Mouse (Mus musculus) liver, embryonic 14.5 days (tissue): ENCODE data around the gene Cbll1. TPM values are rescaled to one million over a fixed set of nuclear protein-coding genes. Genes with fewer than 3 reads are reported as not detected.
"Not testable (repeated sequence)": the region's sequence is repeated elsewhere in the genome, so short reads cannot be mapped to it uniquely, and the experiment has no call there.

Experiments used
- ATAC-seq: fragments of 200-750 bp; cut with Nextera tagmentation; 2 replicates; pipeline ENCODE4 v1.8.0; 2017; ENCODE audit warnings: moderate number of reproducible peaks, mild to moderate bottlenecking, moderate library complexity; ENCODE audit not compliant: insufficient read depth
- DNase-seq, 3 experiments: peaks; one replicate each; pipeline ENCODE4 v3.0.0-alpha.2; 2012 to 2013; ENCODE audit warnings: low read depth in 3 of 3, low spot score in 3 of 3
- H3K27ac ChIP-seq: fragments of 300-500 bp; sonication (generic); 2 replicates; pipeline ENCODE4 v1.5.1; 2014; ENCODE audit warnings: moderate library complexity, mild to moderate bottlenecking, control low read depth, inconsistent platforms
- H3K27me3 ChIP-seq: fragments of 300-500 bp; sonication (generic); 2 replicates; pipeline ENCODE4 v1.6.1; 2014; ENCODE audit warnings: mild to moderate bottlenecking, low read length, moderate library complexity; ENCODE audit not compliant: control insufficient read depth, insufficient read depth
- H3K36me3 ChIP-seq: fragments of 300-500 bp; sonication (generic); replicated peaks from 2 replicates; pipeline ENCODE4 v1.6.1; 2014; ENCODE audit warnings: low read depth; ENCODE audit not compliant: control insufficient read depth, insufficient read depth
- H3K4me1 ChIP-seq, 2 experiments: fragments of 200-500 bp in 1 of 2; fragments of 300-500 bp in 1 of 2; sonication (generic) in 1 of 2; replicated peaks; 2 replicates each; pipeline ENCODE4 v1.6.1; 2012 to 2014; ENCODE audit warnings: antibody characterized with exemption in 1 of 2, inconsistent platforms in 1 of 2, low read length in 1 of 2; ENCODE audit not compliant: control insufficient read depth in 2 of 2, insufficient read depth in 2 of 2
- H3K4me2 ChIP-seq: fragments of 300-500 bp; sonication (generic); 2 replicates; pipeline ENCODE4 v1.6.1; 2014; ENCODE audit warnings: low read depth, mild to moderate bottlenecking, control low read depth, moderate library complexity
- H3K4me3 ChIP-seq, 2 experiments: fragments of 200-500 bp in 1 of 2; fragments of 300-500 bp in 1 of 2; sonication (generic) in 1 of 2; 2 replicates each; pipeline ENCODE4 v1.5.1; 2012 to 2014; ENCODE audit warnings: low read depth in 2 of 2, low read length in 2 of 2, mild to moderate bottlenecking in 2 of 2, control low read depth in 1 of 2, inconsistent platforms in 1 of 2, moderate library complexity in 1 of 2; ENCODE audit not compliant: insufficient read depth in 1 of 2
- H3K9ac ChIP-seq: fragments of 300-500 bp; sonication (generic); replicated peaks from 2 replicates; pipeline ENCODE4 v1.6.1; 2014; ENCODE audit warnings: mild to moderate bottlenecking, control low read depth, moderate library complexity
- H3K9me3 ChIP-seq: fragments of 300-500 bp; sonication (generic); 2 replicates; pipeline ENCODE4 v1.6.1; 2016; ENCODE audit warnings: low read length, mixed read lengths; ENCODE audit not compliant: control insufficient read depth
- CTCF ChIP-seq: IDR thresholded peaks from 2 replicates; pipeline ENCODE4 v1.5.1; 2016; ENCODE audit warnings: antibody characterized with exemption, low read depth, control low read depth
- EP300 ChIP-seq: IDR thresholded peaks from 2 replicates; pipeline ENCODE4 v1.6.1; 2016; ENCODE audit warnings: antibody characterized with exemption, low read depth
- WGBS: fragments of 180-500 bp; shearing (Covaris S2); extraction: QIAGEN DNeasy Blood & Tissue Kit; methylation state at CpG from one replicate; pipeline ENCODE4 v1.1.7; 2014; ENCODE audit not compliant: insufficient replicate concordance; 5-methylcytosine and 5-hydroxymethylcytosine counted together
- polyA plus RNA-seq, 2 experiments: library from polyadenylated mRNA; depleted of rRNA in 1 of 2; stranded (reverse) in 1 of 2; unstranded in 1 of 2; fragments of >200 nt; fragmentation: Nextera tagmentation in 1 of 2; extraction: Ambion mirVana in 1 of 2; gene quantifications; 2 replicates each; pipeline versions ENCODE4 v1.2.1 to v1.2.3; 2012 to 2014

Cbll1 gene
- polyA plus RNA-seq, 2 experiments = 2.7 to 7.0 TPM

- H3K4me1 ChIP-seq, H3K4me3 ChIP-seq, H3K36me3 ChIP-seq, DNase-seq, H3K4me2 ChIP-seq, ATAC-seq, H3K27ac ChIP-seq, H3K9ac ChIP-seq, H3K9me3 ChIP-seq, H3K27me3 ChIP-seq: not testable (repeated sequence)
- WGBS = 21% methylated on average over 3 of the region's 3 CpGs
- TF ChIP-seq CTCF = peak; percentile 74
Observed at GRCm38 (mm10) chr12:31460270-31460669, 39.1 kb downstream of the Cbll1 start.

- no peaks in the 10 kb centered on the region for H3K36me3 ChIP-seq
Observed at GRCm38 (mm10) chr12:31458474-31458873, 40.9 kb downstream of the Cbll1 start.

GRCm38 (mm10) chr12:31456271-31456670 is 43.1 kb downstream of the Cbll1 start:
- DNase-seq (no peak), ATAC-seq (no peak)

More at GRCm38 (mm10) chr12:31458474-31458873, 40.9 kb downstream of the Cbll1 start:
- no peak overlapping the region for H3K27ac ChIP-seq
- H3K9me3 ChIP-seq = no peaks in the 10 kb centered on the region
- H3K9ac ChIP-seq = no peak overlapping the region
- DNase-seq (no peak), ATAC-seq (no peak)
- 49% methylated on average over 4 of the region's 4 CpGs for WGBS
- H3K4me1 ChIP-seq = no peaks in the 10 kb centered on the region
- TF ChIP-seq CTCF (no peak), EP300 (no peak)
- no peak overlapping the region for H3K4me3 ChIP-seq
- no peaks in the 10 kb centered on the region for H3K27me3 ChIP-seq
- no peak overlapping the region for H3K4me2 ChIP-seq

GRCm38 (mm10) chr12:31449341-31449740 is 50.1 kb downstream of the Cbll1 start:
- Histone ChIP-seq H3K4me2 (no peak overlapping the region), H3K9ac (no peak overlapping the region), H3K36me3 (no peaks in the 10 kb centered on the region), H3K4me1 (no peaks in the 10 kb centered on the region), H3K4me3 (no peak overlapping the region), H3K27ac (no peak overlapping the region), H3K9me3 (no peaks in the 10 kb centered on the region), H3K27me3 (no peaks in the 10 kb centered on the region)
- TF ChIP-seq EP300 (no peak), CTCF (no peak)
- DNase-seq (no peak), ATAC-seq (no peak)
- 64% methylated on average over 3 of the region's 3 CpGs for WGBS

More at GRCm38 (mm10) chr12:31456271-31456670, 43.1 kb downstream of the Cbll1 start:
- Histone ChIP-seq H3K36me3 (no peaks in the 10 kb centered on the region), H3K9me3 (no peaks in the 10 kb centered on the region), H3K9ac (no peak overlapping the region), H3K4me2 (no peak overlapping the region), H3K27ac (no peak overlapping the region), H3K27me3 (no peaks in the 10 kb centered on the region), H3K4me1 (no peaks in the 10 kb centered on the region), H3K4me3 (no peak overlapping the region)
- TF ChIP-seq EP300 = no peak
- no peak for TF ChIP-seq CTCF
- 62% methylated on average over 9 of the region's 9 CpGs for WGBS

- ATAC-seq (no peak), DNase-seq (no peak)
- H3K27ac ChIP-seq = no peak overlapping the region
- no peaks in the 10 kb centered on the region for H3K9me3 ChIP-seq
- H3K9ac ChIP-seq = no peak overlapping the region
- TF ChIP-seq EP300 = no peak
- no peak for TF ChIP-seq CTCF
- WGBS = 51% methylated on average over 6 of the region's 6 CpGs
- H3K4me1 ChIP-seq = no peaks in the 10 kb centered on the region
- no peak overlapping the region for H3K4me2 ChIP-seq
- H3K4me3 ChIP-seq = no peak overlapping the region
- no peaks in the 10 kb centered on the region for H3K36me3 ChIP-seq
- H3K27me3 ChIP-seq = no peaks in the 10 kb centered on the region; the same call in 1 of the 2 replicates
Observed at GRCm38 (mm10) chr12:31444827-31445226, 54.6 kb downstream of the Cbll1 start.
